Mouse (Mus musculus): Measurements from ENCODE around the gene Pigq.

Gene Pigq

GRCm38 (mm10) chr17:25925348-25925747, 19.4 kb downstream of the Pigq start:
- DNase-seq (ENCODE audit: extremely low spot score, low spot score): no peak

GRCm38 (mm10) chr17:25922120-25922519, 22.6 kb downstream of the Pigq start:
- no peak for DNase-seq (ENCODE audit: extremely low spot score, low spot score)

GRCm38 (mm10) chr17:25919786-25920642, 24.7 kb downstream of the Pigq start:
- DNase-seq (ENCODE audit: extremely low spot score, low spot score): peak; percentile 98

- no peak for DNase-seq (ENCODE audit: extremely low spot score, low spot score)
Measured at GRCm38 (mm10) chr17:25919144-25919785, 25.5 kb downstream of the Pigq start, which contains the start of gene Rab40c. Gene Rab40c (minus strand): TSS chr17:25919727.

- no peak for DNase-seq (ENCODE audit: extremely low spot score, low spot score)
Measured at GRCm38 (mm10) chr17:25918037-25918750, 26.5 kb downstream of the Pigq start.

GRCm38 (mm10) chr17:25916931-25917647, 27.6 kb downstream of the Pigq start:
- no peak for DNase-seq (ENCODE audit: extremely low spot score, low spot score)

GRCm38 (mm10) chr17:25914295-25914694, 30.4 kb downstream of the Pigq start:
- DNase-seq (ENCODE audit: extremely low spot score, low spot score): no peak

GRCm38 (mm10) chr17:25913877-25914275, 30.9 kb downstream of the Pigq start:
- no peak for DNase-seq (ENCODE audit: extremely low spot score, low spot score)

GRCm38 (mm10) chr17:25913186-25913876, 31.4 kb downstream of the Pigq start:
- no peak for DNase-seq (ENCODE audit: extremely low spot score, low spot score)

GRCm38 (mm10) chr17:25911816-25912215, 32.9 kb downstream of the Pigq start:
- DNase-seq (ENCODE audit: extremely low spot score, low spot score): no peak

- no peak for DNase-seq (ENCODE audit: extremely low spot score, low spot score)
Measured at GRCm38 (mm10) chr17:25907640-25908039, 37.1 kb downstream of the Pigq start.

- no peak for DNase-seq (ENCODE audit: extremely low spot score, low spot score)
Measured at GRCm38 (mm10) chr17:25903061-25903460, 41.7 kb downstream of the Pigq start.

GRCm38 (mm10) chr17:25900193-25900592, 44.5 kb downstream of the Pigq start:
- DNase-seq (ENCODE audit: extremely low spot score, low spot score): no peak

GRCm38 (mm10) chr17:25895891-25896290, 48.8 kb downstream of the Pigq start:
- DNase-seq (ENCODE audit: extremely low spot score, low spot score): no peak

- no peak for DNase-seq (ENCODE audit: extremely low spot score, low spot score)
Measured at GRCm38 (mm10) chr17:25895415-25895814, 49.3 kb downstream of the Pigq start.

GRCm38 (mm10) chr17:25893975-25894617, 50.6 kb downstream of the Pigq start:
- peak; percentile 63 for DNase-seq (ENCODE audit: extremely low spot score, low spot score)

- no peak for DNase-seq (ENCODE audit: extremely low spot score, low spot score)
Measured at GRCm38 (mm10) chr17:25888837-25889236, 55.9 kb downstream of the Pigq start.

- DNase-seq (ENCODE audit: extremely low spot score, low spot score): no peak
Measured at GRCm38 (mm10) chr17:25887467-25887866, 57.3 kb downstream of the Pigq start.

GRCm38 (mm10) chr17:25886806-25887205, 57.9 kb downstream of the Pigq start:
- no peak for DNase-seq (ENCODE audit: extremely low spot score, low spot score)

- DNase-seq (ENCODE audit: extremely low spot score, low spot score): no peak
Measured at GRCm38 (mm10) chr17:25885636-25886035, 59.1 kb downstream of the Pigq start.

All from neural tube, embryonic 10.5 days (tissue).